Mouse (Mus musculus) liver, embryonic 14.5 days (tissue): ENCODE data around the gene Scmh1. TPM values are rescaled to one million over a fixed set of nuclear protein-coding genes. Genes with fewer than 3 reads are reported as not detected.

Experiments used
- ATAC-seq: fragments of 200-750 bp; cut with Nextera tagmentation; 2 replicates; pipeline ENCODE4 v1.8.0; 2017; ENCODE audit warnings: moderate number of reproducible peaks, mild to moderate bottlenecking, moderate library complexity; ENCODE audit not compliant: insufficient read depth
- DNase-seq, 3 experiments: peaks; one replicate each; pipeline ENCODE4 v3.0.0-alpha.2; 2012 to 2013; ENCODE audit warnings: low read depth in 3 of 3, low spot score in 3 of 3
- H3K27ac ChIP-seq: fragments of 300-500 bp; sonication (generic); 2 replicates; pipeline ENCODE4 v1.5.1; 2014; ENCODE audit warnings: moderate library complexity, mild to moderate bottlenecking, control low read depth, inconsistent platforms
- H3K27me3 ChIP-seq: fragments of 300-500 bp; sonication (generic); 2 replicates; pipeline ENCODE4 v1.6.1; 2014; ENCODE audit warnings: mild to moderate bottlenecking, low read length, moderate library complexity; ENCODE audit not compliant: control insufficient read depth, insufficient read depth
- H3K36me3 ChIP-seq: fragments of 300-500 bp; sonication (generic); replicated peaks from 2 replicates; pipeline ENCODE4 v1.6.1; 2014; ENCODE audit warnings: low read depth; ENCODE audit not compliant: control insufficient read depth, insufficient read depth
- H3K4me1 ChIP-seq, 2 experiments: fragments of 200-500 bp in 1 of 2; fragments of 300-500 bp in 1 of 2; sonication (generic) in 1 of 2; replicated peaks; 2 replicates each; pipeline ENCODE4 v1.6.1; 2012 to 2014; ENCODE audit warnings: antibody characterized with exemption in 1 of 2, inconsistent platforms in 1 of 2, low read length in 1 of 2; ENCODE audit not compliant: control insufficient read depth in 2 of 2, insufficient read depth in 2 of 2
- H3K4me2 ChIP-seq: fragments of 300-500 bp; sonication (generic); 2 replicates; pipeline ENCODE4 v1.6.1; 2014; ENCODE audit warnings: low read depth, mild to moderate bottlenecking, control low read depth, moderate library complexity
- H3K4me3 ChIP-seq, 2 experiments: fragments of 200-500 bp in 1 of 2; fragments of 300-500 bp in 1 of 2; sonication (generic) in 1 of 2; 2 replicates each; pipeline ENCODE4 v1.5.1; 2012 to 2014; ENCODE audit warnings: low read depth in 2 of 2, low read length in 2 of 2, mild to moderate bottlenecking in 2 of 2, control low read depth in 1 of 2, inconsistent platforms in 1 of 2, moderate library complexity in 1 of 2; ENCODE audit not compliant: insufficient read depth in 1 of 2
- H3K9ac ChIP-seq: fragments of 300-500 bp; sonication (generic); replicated peaks from 2 replicates; pipeline ENCODE4 v1.6.1; 2014; ENCODE audit warnings: mild to moderate bottlenecking, control low read depth, moderate library complexity
- H3K9me3 ChIP-seq: fragments of 300-500 bp; sonication (generic); 2 replicates; pipeline ENCODE4 v1.6.1; 2016; ENCODE audit warnings: low read length, mixed read lengths; ENCODE audit not compliant: control insufficient read depth
- CTCF ChIP-seq: IDR thresholded peaks from 2 replicates; pipeline ENCODE4 v1.5.1; 2016; ENCODE audit warnings: antibody characterized with exemption, low read depth, control low read depth
- EP300 ChIP-seq: IDR thresholded peaks from 2 replicates; pipeline ENCODE4 v1.6.1; 2016; ENCODE audit warnings: antibody characterized with exemption, low read depth
- WGBS: fragments of 180-500 bp; shearing (Covaris S2); extraction: QIAGEN DNeasy Blood & Tissue Kit; methylation state at CpG from one replicate; pipeline ENCODE4 v1.1.7; 2014; ENCODE audit not compliant: insufficient replicate concordance; 5-methylcytosine and 5-hydroxymethylcytosine counted together
- polyA plus RNA-seq, 2 experiments: library from polyadenylated mRNA; depleted of rRNA in 1 of 2; stranded (reverse) in 1 of 2; unstranded in 1 of 2; fragments of >200 nt; fragmentation: Nextera tagmentation in 1 of 2; extraction: Ambion mirVana in 1 of 2; gene quantifications; 2 replicates each; pipeline versions ENCODE4 v1.2.1 to v1.2.3; 2012 to 2014

The Scmh1 gene
- polyA plus RNA-seq, 2 experiments, result 11.0 to 12.3 TPM

DNA sequence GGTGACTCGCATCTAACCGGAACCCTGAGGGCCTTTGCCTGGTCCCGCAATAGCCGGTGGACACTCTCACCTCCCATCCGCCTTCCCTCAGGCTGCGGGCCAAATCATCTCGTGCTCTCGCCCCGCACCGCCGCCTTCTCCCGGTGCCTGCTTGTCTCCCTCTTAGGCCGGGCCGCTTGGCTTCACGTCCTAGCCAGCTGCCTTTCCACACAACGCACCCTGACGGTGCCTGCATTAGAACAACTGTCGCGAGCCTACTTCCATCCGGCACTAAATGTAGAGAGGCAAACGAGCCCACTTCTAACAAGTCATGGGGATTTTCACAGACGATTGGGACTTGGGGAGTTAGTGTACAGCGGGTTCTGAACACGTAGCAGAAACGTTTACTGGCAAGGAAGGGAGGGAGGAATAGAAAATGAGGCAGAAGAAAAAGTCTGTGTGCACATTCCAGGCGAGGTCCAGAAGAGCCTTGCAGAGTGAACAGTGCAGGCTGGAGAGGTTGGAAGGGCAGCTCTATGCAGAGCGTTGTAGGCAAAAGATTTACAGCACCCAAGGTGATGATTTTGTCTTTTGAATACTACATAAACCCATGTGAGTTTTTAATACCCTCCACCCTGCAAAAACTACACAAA lies 165.5 kb downstream of the Scmh1 start:
- Histone ChIP-seq H3K27ac (peak overlapping the region; percentile 72), H3K27me3 (no peaks in the 10 kb centered on the region), H3K4me2 (peak overlapping the region; percentile 97), H3K36me3 (peaks cover under 1% of the 10 kb centered on the region; the same call in 1 of the 2 replicates), H3K4me1 (peaks cover 14 to 17% of the 10 kb centered on the region in 2 experiments), H3K9ac (peak overlapping the region; percentile 89), H3K9me3 (no peaks in the 10 kb centered on the region), H3K4me3 (peak overlapping the region; percentile 84 to 87)
- ATAC-seq, result peak; percentile 61
- no peak for TF ChIP-seq EP300
- TF ChIP-seq CTCF, result no peak
- no peak for DNase-seq
- 3% methylated on average over 27 of the region's 27 CpGs for WGBS

DNA sequence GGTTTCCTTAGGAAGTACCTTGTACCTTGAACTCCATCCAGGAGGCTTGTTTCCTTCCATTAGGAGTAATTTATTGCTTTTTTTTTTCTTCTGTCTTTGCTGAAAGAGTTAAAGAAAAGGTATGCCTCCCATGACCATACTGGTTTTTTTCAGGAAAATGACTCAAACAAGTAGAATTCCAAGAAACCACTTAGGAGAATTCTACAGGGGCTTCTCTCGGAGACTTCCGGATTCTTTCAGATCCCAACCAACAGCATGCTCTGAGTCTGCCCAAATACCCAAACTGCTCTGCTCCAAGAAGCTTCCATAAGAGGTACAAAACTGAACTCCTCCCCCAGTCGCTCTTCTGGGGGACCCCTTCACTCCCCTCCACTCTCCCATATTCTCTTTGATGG lies 166.0 kb downstream of the Scmh1 start:
- 64% methylated on average over 3 of the region's 3 CpGs for WGBS
- Histone ChIP-seq H3K9ac (peak overlapping the region; percentile 89), H3K9me3 (no peaks in the 10 kb centered on the region), H3K4me3 (peak overlapping the region in 1 of 2 experiments; percentile 84; a peak in 2 of 4 replicates), H3K36me3 (no peaks in the 10 kb centered on the region; the same call in 1 of the 2 replicates), H3K27me3 (no peaks in the 10 kb centered on the region), H3K4me2 (peak overlapping the region; percentile 97), H3K27ac (no peak overlapping the region), H3K4me1 (peaks cover 14 to 17% of the 10 kb centered on the region in 2 experiments)
- DNase-seq (no peak), ATAC-seq (no peak)
- no peak for TF ChIP-seq EP300
- TF ChIP-seq CTCF, result no peak

- Histone ChIP-seq H3K9ac (no peak overlapping the region), H3K4me1 (peaks cover 12 to 16% of the 10 kb centered on the region in 2 experiments), H3K27ac (no peak overlapping the region), H3K9me3 (no peaks in the 10 kb centered on the region), H3K27me3 (no peaks in the 10 kb centered on the region), H3K36me3 (no peaks in the 10 kb centered on the region; the same call in 1 of the 2 replicates), H3K4me2 (no peak overlapping the region), H3K4me3 (no peak overlapping the region)
- DNase-seq, result no peak
- 53% methylated on average over 3 of the region's 3 CpGs for WGBS
- TF ChIP-seq CTCF, result no peak
- no peak for TF ChIP-seq EP300
- ATAC-seq, result no peak
Observed at GRCm38 (mm10) chr4:120571691-120572090, 166.6 kb downstream of the Scmh1 start.

Other genes with a start within 250 kb of the Scmh1 start
- 0.06 TPM in 1 of 2 replicates, not detected in the other for gene Edn2, start 244.1 kb upstream of the Scmh1 start, polyA plus RNA-seq (2012; rRNA removed)
- gene Edn2, start 244.1 kb upstream of the Scmh1 start, polyA plus RNA-seq (2014; fragmentation: Nextera tagmentation; extraction: Ambion mirVana), result 0.06 TPM in 1 of 2 replicates, not detected in the other
- 0.06 TPM in 2 replicates for gene Foxo6, start 117.9 kb upstream of the Scmh1 start, polyA plus RNA-seq (2012; rRNA removed)
- not detected in 2 replicates for gene Foxo6, start 117.9 kb upstream of the Scmh1 start, polyA plus RNA-seq (2014; fragmentation: Nextera tagmentation; extraction: Ambion mirVana)
- gene Slfnl1, start 127.0 kb downstream of the Scmh1 start, polyA plus RNA-seq (2012; rRNA removed), result not detected in 2 replicates
- gene Slfnl1, start 127.0 kb downstream of the Scmh1 start, polyA plus RNA-seq (2014; fragmentation: Nextera tagmentation; extraction: Ambion mirVana), result not detected in 2 replicates
- 13.4 and 18.9 TPM in 2 replicates for gene Ctps, start 165.0 kb downstream of the Scmh1 start, polyA plus RNA-seq (2012; rRNA removed)
- gene Ctps, start 165.0 kb downstream of the Scmh1 start, polyA plus RNA-seq (2014; fragmentation: Nextera tagmentation; extraction: Ambion mirVana), result 32.9 and 36.0 TPM in 2 replicates
- gene Gm8439, start 183.5 kb downstream of the Scmh1 start, polyA plus RNA-seq (2012; rRNA removed), result not detected in 2 replicates
- not detected in 2 replicates for gene Gm8439, start 183.5 kb downstream of the Scmh1 start, polyA plus RNA-seq (2014; fragmentation: Nextera tagmentation; extraction: Ambion mirVana)